Mouse (Mus musculus): ENCODE data around the gene Mfsd2a.

The Mfsd2a gene

GRCm38 (mm10) chr4:122979826-122980225 lies 18.8 kb upstream of the Mfsd2a start:
- in situ Hi-C loops (cut with MseI, MboI) = no loop called here

DNA sequence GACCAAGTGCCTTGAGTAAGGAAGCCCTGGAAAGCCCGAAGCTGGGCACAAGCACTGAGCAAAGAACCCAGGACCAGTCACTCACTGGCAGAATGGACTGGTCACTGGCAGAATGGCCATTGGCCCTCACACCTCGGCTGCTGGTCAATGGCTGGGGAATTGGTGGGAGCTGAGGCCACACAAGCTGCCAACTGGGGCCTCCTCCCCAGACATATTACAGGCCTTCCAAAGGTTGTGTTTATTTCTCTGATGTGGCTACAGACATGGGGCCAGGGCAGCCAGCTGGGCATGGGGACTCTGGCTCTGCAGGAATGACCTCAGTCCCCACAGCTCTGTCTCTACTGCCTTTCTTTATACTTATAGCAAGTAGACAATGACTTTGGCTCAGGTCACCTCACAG lies 17.9 kb upstream of the Mfsd2a start:
- in situ Hi-C loops (cut with MseI, MboI) = no loop called here

DNA sequence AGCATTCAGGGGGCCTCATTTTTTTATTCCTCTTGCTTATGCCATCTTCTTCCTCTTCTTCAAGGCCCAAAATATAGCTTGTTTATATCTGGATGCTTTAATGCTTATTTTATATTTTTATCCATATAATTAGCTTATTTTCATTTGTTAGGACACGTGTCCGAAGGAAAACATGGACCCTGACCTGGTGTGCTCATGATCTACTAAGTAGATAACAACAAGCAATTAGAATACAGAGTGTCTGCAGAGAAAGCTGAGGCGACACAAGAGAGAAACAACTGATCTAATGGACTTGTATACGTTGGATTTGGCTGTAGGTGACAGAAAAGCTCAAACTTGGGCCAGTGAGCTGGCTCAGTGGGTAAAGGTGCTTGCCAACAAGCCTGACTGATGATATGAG lies 15.9 kb upstream of the Mfsd2a start:
- in situ Hi-C loops (cut with MseI, MboI) = no loop called here

GRCm38 (mm10) chr4:122974976-122975520 lies 14.1 kb upstream of the Mfsd2a start:
- in situ Hi-C loops (cut with MseI, MboI) = no loop called here

DNA sequence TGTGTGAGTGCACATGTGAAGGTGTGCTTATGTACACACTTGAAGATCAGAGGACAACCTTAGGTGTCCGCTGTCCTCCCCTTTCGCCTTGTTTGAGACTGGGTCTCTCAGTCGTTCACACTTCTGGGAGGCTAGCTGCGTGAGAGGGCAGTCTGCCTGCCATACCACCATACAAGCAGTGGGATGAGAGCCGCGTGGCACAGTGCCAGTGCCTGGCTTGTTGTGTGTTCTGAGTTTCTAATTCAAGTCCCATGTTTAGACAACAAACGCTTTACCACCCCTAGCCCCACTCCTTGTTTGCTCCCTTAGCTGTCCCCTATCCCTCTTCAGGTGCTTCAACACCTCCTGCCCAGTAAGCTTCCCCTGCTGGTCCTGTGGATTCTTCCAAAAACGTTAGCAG lies 11.1 kb upstream of the Mfsd2a start:
- in situ Hi-C loops (cut with MseI, MboI) = no loop called here

GRCm38 (mm10) chr4:122971646-122972045 lies 10.7 kb upstream of the Mfsd2a start:
- in situ Hi-C loops (cut with MseI, MboI) = no loop called here

GRCm38 (mm10) chr4:122971191-122971590 lies 10.2 kb upstream of the Mfsd2a start:
- in situ Hi-C loops (cut with MseI, MboI) = no loop called here

GRCm38 (mm10) chr4:122968106-122968505 lies 7.1 kb upstream of the Mfsd2a start:
- in situ Hi-C loops (cut with MseI, MboI) = no loop called here

DNA sequence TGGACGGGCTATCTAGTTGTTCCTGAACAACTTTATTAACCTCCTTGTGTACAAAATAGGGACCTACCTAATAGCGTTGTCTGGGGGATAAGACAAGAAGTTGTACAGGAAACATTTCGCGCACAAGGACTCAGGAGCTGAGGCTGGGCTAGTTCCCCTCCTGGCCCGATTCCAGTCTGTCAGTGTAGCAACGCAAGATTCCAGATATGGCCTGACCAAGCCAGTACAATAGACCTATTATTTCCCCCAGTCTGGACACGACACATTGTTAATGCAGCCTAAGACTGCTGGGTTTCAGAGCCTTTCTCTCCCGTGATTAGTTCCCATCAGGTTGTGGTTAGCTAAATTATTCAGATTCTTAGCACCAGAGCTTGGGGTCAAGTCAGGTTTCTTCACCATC lies 1.8 kb upstream of the Mfsd2a start:
- in situ Hi-C loops (cut with MseI, MboI) = no loop called here

DNA sequence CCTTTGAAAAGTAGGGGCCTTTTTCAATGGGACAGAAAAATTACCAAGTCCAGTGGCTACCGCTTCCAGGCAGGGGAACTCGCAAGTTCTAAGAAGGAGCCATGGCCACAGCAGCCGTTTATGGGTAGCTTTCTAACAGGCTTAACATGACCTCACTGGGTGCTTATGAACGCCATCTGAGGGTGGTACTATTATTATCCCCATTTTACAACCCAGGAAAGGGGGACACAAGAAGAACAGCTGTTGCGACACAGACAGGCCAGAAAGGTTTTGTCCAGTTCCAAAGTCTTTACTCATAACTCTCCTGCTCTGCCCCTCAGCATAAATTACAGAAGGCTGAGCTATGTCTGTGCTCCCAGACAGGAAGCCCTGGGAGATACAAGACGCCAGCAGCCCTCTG lies 601 bp upstream of the Mfsd2a start:
- in situ Hi-C loops (cut with MseI, MboI) = no loop called here

DNA sequence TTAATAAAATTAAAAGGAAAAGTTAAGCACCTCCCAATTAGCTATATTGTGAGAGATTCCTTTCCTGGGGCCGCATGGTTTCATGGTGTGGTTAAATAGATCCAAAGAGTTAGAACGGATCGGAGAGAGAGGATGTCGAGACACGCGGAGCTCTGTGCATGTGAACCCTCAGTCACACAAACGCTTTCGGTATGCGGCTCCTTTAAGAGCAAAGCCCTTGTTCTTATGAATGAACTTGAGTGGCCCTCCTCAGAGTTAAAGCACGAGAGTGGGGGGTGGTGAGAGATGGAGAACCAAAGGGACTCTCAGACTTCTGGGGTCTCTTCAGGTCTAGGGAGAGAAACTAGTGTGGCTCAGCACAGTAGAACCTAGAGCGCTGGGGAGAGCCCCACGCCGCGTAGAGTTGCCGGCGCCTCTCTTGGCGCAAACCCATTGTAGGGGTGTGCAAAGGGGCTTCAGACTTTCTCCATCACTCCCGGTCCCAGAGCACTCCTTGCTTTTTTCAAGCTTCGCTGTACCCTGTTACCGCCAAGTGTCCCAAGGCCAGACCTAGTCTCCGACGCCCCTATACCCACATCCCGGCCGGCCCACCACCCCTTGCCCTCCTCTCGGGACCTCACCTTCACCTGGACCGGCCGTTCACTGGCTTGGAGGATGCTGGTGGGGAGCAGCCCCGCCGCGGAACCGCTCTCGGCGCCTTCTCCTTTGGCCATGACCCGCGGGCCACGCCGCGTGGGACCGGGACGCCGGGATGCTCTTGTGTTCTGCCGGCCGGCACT lies 478 bp downstream of the Mfsd2a start:
- in situ Hi-C loops (cut with MseI, MboI) = no loop called here

DNA sequence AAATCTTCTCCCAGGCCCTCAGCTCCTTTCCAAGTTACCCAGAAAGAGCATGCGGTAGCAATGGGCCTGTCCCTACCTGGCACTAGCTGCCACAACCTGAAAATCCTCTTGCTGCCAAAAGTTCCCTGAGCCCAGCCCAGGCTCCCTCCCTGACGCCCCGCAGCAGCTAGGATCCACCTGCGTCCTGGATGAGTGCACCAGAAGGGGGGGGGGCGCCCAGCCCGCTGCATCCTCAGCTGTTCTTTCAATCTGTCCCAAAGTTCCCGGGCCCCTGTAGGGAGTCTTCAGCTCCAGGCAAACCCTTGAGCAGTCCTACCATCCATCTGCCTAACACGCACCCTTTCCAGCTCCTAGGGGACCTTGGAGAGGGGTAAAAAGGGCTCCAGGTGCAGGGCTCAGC lies 1.2 kb downstream of the Mfsd2a start:
- in situ Hi-C loops (cut with MseI, MboI) = no loop called here

- in situ Hi-C loops (cut with MseI, MboI) = no loop called here
Observed at GRCm38 (mm10) chr4:122958491-122959031, 2.4 kb downstream of the Mfsd2a start.

DNA sequence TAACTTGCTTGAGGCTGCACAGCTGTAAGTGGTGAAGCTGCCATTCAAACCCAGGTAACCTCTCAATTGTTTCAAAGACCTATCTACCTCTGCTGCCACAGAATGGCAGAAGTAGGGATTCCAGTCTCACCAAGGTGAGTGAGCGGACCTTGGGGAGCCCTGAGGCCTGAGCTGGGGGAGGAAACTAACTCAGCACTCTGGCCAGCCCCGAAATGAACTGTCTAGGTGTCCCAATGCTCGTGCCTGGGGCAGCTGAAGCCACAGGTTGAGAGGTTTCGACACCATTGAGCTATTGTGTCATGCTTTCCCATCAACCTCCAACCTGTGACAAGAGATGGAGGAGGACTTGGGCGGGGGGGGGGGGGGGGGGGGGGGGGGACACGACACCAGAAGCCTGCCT lies 4.7 kb downstream of the Mfsd2a start:
- in situ Hi-C loops (cut with MseI, MboI) = no loop called here

DNA sequence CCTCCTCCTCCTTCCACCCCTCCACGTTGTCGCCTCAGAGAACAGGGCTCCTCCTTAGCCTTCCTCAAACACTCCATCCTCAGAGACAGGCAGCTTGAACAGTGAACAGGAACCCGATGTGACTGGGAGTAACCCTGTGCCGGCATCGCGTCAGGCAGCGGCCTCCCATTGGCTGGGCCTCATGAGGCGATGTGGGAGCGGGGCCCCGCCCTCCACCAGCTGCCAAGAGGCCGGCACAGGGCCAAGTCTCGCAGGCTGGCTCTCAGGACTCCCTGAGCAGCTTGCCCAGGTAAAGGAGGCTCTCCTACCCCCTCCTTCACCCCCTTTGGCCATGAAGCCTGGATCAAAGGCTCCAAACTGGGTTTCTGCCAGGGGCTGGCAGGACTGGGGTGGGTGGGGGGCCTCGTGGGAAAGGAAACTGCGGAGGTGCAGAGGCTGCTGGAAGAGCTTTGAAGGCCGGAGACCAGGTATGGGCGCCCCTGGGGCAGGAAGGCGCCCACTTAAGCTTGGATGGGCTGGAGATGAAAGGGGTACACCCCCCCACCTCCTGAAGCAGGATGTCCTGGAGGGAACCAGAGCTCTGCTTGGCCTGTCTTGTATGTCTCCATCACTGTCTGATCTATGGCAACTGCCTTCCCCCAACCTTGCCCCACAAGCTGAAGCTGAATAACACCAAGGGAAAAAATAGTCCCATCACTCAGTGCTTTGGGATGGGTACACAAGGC lies 5.4 kb downstream of the Mfsd2a start:
- in situ Hi-C loops (cut with MseI, MboI) = no loop called here

- in situ Hi-C loops (cut with MseI, MboI) = no loop called here
Observed at GRCm38 (mm10) chr4:122954680-122955411, 6.1 kb downstream of the Mfsd2a start.

DNA sequence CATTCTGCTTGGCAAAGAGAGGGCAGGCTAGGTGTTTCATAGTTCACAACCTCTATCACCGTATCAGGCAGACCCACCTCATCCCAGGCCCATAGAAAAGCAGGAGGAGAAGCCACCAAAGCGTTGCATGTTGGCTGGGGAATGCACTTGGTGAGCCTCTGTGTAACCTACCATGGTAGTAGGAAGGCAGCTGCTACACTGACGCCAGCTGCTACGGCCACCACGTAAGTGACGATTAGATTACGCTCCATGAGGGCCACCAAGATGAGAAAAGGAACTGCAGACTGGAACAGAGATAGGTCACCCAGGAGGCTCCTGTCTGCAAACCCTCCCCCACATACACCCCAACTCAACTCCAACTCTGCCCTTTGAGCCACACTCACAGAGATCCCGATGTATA lies 11.9 kb downstream of the Mfsd2a start:
- in situ Hi-C loops (cut with MseI, MboI) = no loop called here

- in situ Hi-C loops (cut with MseI, MboI) = no loop called here
Observed at GRCm38 (mm10) chr4:122947223-122947622, 13.8 kb downstream of the Mfsd2a start.

GRCm38 (mm10) chr4:122944408-122944807 lies 16.6 kb downstream of the Mfsd2a start:
- in situ Hi-C loops (cut with MseI, MboI) = loop anchor here in 1 of 2 experiments (5.0 kb wide), 1 partner anchor 43 kb away; no protein-coding TSS in a partner anchor

DNA sequence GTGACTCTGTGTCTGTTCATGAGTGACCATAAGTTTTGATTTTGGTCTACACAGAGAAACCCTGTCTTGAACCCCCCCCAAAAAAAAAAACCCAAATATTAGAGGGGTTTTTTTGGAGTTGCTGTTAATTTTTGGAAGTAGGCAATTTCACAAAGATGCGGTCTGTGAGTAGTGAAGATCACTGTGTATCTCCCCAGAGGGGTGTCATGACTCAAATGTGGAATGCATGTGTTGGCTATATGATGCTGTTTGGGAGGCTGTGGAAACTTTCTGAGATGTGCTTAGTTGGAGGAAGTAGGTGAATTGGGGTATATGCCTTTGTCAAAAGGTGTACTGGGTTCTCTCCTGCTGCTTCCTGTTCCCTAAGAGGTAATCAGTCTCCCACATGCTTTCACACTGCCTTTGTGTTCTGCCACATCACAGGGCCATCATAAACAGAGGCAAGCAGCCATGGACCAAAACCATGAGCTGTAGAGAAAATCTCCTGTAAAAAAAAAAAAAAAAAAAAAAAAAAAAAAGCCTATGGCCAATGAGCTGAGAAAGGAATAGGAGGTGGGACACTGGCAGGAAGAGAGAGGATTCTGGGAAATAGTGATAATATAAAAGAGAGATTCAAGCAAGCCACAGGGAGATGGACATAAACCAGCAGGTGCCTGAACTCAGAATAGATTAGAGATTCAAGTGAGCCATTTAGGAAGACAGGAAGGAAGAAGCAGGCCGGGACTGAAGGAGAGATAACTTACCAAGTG lies 21.8 kb downstream of the Mfsd2a start:
- in situ Hi-C loops (cut with MseI, MboI) = no loop called here

DNA sequence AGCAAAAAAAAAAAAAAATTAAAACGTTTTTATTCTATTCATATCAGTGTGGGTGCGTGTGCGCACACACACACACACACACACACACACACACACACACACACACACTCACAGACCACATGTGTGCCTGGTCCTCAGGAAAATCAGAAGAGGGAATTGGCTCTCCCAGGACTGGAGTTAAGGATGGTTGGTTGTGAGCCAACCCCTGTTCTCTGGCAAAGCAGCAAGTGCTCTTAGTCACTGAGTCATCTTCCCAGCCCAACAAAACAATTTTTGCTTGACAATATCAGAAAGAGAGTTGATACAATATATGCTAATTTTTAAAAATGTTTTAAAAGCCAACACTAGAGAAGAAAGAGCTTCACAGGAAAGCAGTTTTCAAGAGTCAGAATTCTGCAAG lies 23.5 kb downstream of the Mfsd2a start:
- in situ Hi-C loops (cut with MseI, MboI) = no loop called here
